Mouse (Mus musculus): ENCODE measurements around the gene Socs1.

Socs1 gene

DNA sequence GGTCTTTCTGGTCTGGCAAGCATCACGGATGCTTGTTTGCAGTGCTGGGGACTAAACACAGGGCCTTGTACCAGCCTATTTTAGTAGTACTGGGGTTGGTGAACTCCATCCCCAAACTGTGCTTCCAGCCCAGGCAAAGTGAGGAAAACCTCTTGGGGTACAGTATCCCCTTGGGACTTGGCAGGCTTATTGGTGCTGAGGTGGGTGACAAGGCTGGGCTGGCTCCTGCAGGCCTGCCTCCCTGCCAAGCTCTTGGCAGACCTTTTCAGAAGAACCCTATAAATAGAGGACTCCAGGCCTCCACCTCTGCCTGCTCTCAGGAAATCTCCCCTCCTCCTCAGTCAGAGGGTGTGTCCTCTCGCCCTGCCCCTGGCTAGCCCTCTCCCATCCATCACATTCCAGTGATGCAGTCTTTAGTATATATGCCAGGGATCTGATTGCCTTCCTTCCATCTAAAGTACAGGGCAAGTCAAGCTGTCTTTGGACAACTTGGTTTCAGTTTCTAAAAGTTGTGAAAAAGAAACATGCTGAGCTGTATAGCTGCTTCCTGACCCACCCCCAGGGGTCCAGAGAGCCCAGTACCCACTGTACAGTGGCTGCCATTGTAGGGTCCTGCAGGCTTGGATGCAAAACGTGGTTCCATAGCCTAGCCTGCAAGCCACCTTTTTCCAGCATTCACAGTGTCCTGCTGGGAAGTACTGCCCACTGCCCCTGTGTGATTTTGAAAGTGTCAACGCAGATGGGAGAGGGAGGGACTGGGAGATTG, 1.6 kb upstream of the Socs1 start:
- in situ Hi-C loops (cut with MboI) = no loop called here

- in situ Hi-C loops (cut with MboI) = no loop called here
These were observed 952 bp upstream of the Socs1 start for GRCm38 (mm10) chr16:10786288-10786687.

DNA sequence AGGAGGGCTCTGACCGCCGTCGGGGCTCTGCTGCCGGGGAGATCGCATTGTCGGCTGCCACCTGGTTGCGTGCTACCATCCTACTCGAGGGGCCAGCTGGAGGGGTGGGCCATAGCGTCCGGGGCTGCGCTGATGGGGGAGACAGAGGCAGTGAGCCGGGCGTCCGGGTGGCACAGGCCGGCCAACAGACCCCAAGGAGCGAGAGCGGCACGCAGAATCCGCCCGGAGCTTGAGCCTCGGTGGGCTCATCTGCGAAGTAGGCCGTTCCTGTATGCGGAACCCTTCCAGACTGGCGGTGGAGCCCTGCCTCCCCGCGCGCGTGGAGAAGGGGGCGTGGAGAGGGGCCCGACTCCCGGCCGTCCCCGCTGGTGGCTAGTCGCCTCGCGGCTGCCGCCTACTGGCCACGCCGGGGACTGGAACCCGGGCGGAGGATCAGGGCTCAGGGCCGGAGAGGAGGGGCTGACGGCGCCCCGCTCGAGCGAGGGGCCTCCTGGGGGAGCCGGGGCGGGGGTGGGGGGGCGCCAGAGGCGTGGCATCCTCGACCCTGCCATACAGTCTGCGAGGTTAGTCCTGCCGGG, 454 bp downstream of the Socs1 start:
- in situ Hi-C loops (cut with MboI) = no loop called here

DNA sequence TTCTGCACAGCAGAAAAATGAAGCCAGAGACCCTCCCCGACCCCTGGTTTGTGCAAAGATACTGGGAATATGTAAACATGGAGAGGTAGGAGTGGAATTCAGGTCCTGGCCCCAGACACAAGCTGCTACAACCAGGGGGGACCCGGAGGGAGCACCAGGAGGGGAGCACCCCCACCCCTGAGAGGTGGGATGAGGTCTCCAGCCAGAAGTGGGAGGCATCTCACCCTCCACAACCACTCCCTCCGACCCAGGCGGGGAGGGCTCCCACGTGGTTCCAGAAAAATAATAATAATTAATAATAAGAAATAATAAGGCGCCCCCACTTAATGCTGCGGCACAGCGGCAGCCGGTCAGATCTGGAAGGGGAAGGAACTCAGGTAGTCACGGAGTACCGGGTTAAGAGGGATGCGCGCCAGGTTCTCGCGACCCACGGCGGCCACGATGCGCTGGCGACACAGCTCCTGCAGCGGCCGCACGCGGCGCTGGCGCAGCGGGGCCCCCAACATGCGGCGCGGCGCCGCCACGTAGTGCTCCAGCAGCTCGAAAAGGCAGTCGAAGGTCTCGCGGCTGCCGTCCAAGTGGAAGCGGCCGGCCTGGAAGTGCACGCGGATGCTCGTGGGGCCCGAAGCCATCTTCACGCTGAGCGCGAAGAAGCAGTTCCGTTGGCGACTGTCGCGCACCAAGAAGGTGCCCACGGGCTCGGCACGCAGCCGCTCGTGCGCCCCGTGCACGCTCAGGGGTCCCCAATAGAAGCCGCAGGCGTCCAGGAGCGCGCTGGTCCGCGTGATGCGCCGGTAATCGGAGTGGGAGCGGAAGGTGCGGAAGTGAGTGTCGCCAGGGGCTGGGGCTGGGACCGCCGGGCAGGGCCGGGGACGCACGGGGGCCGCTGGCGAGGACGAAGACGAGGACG, 1.2 kb downstream of the Socs1 start:
- in situ Hi-C loops (cut with MboI) = no loop called here

DNA sequence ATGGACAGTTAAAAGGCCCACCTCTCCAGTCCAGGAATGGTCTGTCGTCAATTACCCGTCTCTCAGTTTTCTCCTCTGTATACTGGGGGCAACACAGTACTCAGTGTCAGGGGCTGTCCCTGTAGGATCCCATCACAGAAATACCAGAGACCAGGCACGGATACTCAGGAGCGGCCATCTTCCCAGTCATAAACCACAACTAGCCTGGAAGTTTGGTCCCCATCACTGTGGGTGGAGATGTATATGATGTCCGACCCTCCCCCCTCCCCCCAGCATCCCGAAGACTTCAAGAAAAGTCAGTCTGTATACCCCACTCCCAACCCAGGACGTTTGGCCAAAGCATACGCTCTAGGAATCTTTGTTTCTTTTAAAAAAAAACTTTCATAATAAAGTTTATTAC, 1.9 kb downstream of the Socs1 start:
- in situ Hi-C loops (cut with MboI) = no loop called here

GRCm38 (mm10) chr16:10783152-10783434, 2.2 kb downstream of the Socs1 start:
- in situ Hi-C loops (cut with MboI) = no loop called here

- in situ Hi-C loops (cut with MboI) = no loop called here
These were observed 2.8 kb downstream of the Socs1 start for GRCm38 (mm10) chr16:10782377-10783151.

DNA sequence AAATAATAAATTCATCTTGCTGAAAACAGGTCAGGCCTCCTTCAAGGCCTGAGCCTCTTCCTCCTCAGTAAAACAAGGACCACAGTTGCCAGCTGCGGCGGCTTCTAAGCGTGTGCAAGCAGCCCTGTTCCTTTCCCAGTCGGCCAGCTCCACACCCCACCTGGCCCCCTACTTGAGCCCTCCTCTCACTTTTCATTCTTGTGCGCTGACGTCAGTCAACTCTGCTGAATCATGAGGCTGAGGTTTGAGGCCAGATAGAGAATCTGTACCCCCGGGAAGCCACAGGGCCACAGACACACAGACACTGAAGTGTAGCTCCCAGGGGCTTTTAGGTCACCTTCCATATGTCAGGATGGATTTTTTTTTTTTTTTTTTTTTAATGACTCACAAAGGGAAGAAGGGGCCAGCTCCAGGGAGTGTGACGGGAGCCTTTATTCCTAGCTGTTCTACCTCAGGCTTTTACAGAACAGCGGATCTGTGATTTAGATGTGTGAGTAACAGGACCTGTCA, 3.4 kb downstream of the Socs1 start:
- in situ Hi-C loops (cut with MboI) = no loop called here

DNA sequence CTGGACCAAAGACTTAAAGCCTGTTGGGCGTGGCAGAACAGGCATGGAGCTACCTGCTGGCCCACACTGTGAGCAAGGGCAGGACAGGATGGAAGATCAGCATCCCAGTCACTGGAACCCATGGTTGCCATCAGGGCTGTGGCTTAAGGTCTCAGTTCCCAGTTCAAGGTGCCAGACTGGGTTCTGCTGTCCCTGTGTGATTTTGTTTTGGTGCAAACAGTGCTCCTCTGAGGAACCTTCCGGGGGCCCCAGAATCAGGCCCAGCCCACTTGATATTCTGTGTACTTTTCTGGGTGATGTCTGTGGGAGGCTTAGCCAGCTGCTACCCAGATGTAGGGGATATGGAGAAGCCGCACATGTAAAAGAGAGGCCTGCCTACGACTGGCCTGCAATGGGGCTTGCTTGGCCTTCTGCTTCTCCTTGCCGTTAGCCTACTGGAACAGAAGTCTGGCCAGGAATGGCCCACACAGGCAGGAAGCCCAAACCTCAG, 4.7 kb downstream of the Socs1 start:
- in situ Hi-C loops (cut with MboI) = no loop called here

DNA sequence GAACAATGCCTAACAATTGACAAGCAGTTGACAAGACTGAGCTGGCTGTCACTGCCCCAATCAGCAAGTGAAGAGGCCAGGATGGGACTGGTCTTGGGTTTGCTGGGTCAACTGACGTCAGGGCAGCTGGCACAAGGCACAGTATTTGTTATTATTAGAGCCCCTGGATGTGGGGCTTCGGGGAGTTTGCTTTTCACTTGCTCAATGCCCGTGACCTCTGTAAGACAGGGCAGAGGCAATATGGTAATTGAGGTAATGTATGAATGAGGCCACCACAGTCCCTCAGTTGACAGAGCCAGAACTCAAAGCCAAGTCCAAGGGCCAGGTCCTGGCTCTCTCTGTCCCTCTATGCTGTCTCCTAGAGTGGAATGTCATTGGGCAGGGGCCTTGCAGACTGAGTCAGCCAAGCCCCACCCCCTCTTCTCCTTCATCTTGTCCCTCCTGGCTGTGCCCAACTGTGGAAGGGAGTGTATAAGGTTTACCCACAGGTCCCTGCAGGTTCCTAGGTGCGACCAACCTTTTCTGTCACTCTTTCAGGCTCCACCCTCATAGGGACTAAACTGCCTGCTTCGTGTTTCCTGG, 7.7 kb downstream of the Socs1 start:
- in situ Hi-C loops (cut with MboI) = no loop called here

DNA sequence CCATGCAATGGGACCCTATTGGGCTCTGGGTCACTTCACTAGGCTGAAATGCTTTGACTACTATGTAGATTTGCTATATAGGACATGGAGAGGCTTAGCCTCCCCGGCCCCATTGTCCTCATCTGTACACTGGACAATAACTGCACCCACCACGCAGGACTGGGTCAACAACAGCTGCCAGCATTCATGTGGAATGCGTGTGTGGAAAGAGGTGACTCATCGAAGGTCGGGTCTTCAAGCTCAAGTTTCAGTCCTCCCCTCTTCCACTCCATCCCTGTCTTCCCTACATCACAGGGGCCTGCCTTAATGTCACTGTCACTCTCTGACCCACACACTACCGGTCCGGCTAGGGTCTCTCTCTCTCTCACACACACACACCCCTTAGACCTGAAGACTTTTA, 9.0 kb downstream of the Socs1 start:
- in situ Hi-C loops (cut with MboI) = no loop called here

DNA sequence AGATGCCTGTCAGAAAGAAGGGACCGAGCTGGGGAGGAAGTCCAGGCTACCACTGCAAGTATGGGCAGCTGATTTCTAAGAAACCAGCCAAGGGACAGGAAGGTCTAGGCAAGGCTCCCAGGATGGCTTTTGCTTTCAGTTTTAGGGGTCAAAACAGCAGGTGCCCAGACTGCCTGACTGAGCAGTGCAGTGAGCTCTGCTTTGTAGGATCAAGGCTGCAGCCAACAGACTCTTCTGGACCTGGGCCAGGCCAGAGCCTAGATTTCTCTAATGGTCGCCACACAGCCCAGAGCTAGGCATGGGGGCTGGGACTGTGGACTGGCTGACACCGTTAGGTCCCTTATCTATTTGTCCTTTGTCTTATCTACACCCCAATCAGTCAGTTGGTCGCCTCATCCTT, 10.6 kb downstream of the Socs1 start:
- in situ Hi-C loops (cut with MboI) = no loop called here

DNA sequence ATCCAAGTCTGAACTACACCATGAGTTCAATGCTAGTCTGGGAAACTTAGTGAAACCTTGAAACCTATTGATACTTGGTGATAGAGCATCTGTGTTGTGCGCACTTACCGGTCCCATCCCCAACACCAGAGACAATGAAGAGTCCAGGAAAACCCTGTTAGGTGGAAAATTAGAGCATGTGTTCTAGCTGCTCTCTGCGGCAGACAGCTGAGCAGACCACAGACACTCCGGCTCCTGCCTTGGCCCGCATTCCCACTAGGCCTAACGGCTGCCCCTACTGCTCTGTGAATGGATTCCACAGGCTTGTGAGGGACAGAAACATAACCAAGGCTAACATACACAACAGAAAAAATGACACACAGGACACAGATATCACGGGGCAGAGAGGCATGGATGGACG, 11.8 kb downstream of the Socs1 start:
- in situ Hi-C loops (cut with MboI) = no loop called here

- in situ Hi-C loops (cut with MboI) = no loop called here
These were observed 13.4 kb downstream of the Socs1 start for GRCm38 (mm10) chr16:10771769-10772510.

GRCm38 (mm10) chr16:10770531-10771325, 14.6 kb downstream of the Socs1 start:
- in situ Hi-C loops (cut with MboI) = no loop called here

DNA sequence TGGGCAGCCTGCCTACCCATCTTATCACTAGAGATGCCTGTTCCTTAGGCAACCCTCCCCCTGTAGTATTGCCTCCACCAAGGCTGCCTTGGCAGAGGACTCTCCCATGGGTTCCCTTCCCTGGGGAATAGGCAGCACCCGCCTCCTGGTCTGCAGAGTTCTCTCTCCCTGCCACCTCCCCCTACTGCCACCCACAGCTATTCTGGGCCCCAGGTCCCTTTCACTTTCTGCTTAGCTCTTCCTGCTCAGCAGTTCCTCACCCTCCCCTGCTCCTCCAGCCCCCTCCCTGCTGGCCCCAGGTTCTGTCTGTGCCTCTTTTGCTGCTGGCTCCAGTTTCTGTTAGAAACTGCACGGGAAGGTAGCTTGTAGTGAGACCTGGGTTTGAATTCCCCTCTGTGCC, 15.7 kb downstream of the Socs1 start:
- in situ Hi-C loops (cut with MboI) = no loop called here

DNA sequence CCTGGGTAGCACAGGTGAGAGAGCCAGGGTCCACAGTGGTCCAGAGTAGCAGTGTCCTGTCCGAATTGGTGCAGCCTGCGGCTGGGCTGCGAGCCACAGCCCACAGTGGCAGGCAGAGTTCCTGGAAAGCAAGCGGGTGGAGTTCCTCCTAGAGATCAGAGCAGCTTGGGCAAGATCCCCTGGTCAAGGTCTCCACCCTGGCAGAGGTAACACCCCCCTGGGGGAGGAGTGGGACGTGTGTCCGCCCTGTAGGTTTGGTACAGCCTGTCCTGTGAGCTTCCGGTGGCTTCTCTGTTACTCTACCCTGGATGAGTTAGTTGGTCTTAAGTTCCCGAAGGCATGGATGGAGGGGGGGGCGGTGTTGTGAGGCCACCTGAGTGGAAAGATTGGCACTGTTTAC, 16.5 kb downstream of the Socs1 start:
- in situ Hi-C loops (cut with MboI) = no loop called here

- in situ Hi-C loops (cut with MboI) = no loop called here
These were observed 18.2 kb downstream of the Socs1 start for GRCm38 (mm10) chr16:10767158-10767557.

GRCm38 (mm10) chr16:10764323-10764722, 21.0 kb downstream of the Socs1 start:
- in situ Hi-C loops (cut with MboI) = no loop called here

Measured in mature B cell (primary cell).